Mouse (Mus musculus): ENCODE measurements around the gene Pip4k2a.

Pip4k2a gene

GRCm38 (mm10) chr2:18923806-18924595, 73.9 kb downstream of the Pip4k2a start:
- DNase-seq (ENCODE audit: low read depth) = no peak

GRCm38 (mm10) chr2:18923098-18923649, 74.8 kb downstream of the Pip4k2a start:
- no peak for DNase-seq (ENCODE audit: low read depth)

- DNase-seq (ENCODE audit: low read depth) = no peak
These were observed 76.3 kb downstream of the Pip4k2a start for GRCm38 (mm10) chr2:18921570-18922180.

GRCm38 (mm10) chr2:18920461-18920877, 77.5 kb downstream of the Pip4k2a start:
- no peak for DNase-seq (ENCODE audit: low read depth)

- no peak for DNase-seq (ENCODE audit: low read depth)
These were observed 78.0 kb downstream of the Pip4k2a start for GRCm38 (mm10) chr2:18919797-18920354.

GRCm38 (mm10) chr2:18917838-18918237, 80.1 kb downstream of the Pip4k2a start:
- peak; percentile 46 for DNase-seq (ENCODE audit: low read depth)

- no peak for DNase-seq (ENCODE audit: low read depth)
These were observed 80.6 kb downstream of the Pip4k2a start for GRCm38 (mm10) chr2:18917380-18917750.

GRCm38 (mm10) chr2:18916615-18917379, 81.1 kb downstream of the Pip4k2a start:
- no peak for DNase-seq (ENCODE audit: low read depth)

GRCm38 (mm10) chr2:18916042-18916407, 81.9 kb downstream of the Pip4k2a start:
- no peak for DNase-seq (ENCODE audit: low read depth)

- no peak for DNase-seq (ENCODE audit: low read depth)
These were observed 82.4 kb downstream of the Pip4k2a start for GRCm38 (mm10) chr2:18915372-18916041.

- no peak for DNase-seq (ENCODE audit: low read depth)
These were observed 83.2 kb downstream of the Pip4k2a start for GRCm38 (mm10) chr2:18914750-18915149.

GRCm38 (mm10) chr2:18913642-18914041, 84.3 kb downstream of the Pip4k2a start:
- no peak for DNase-seq (ENCODE audit: low read depth)

- no peak for DNase-seq (ENCODE audit: low read depth)
These were observed 86.5 kb downstream of the Pip4k2a start for GRCm38 (mm10) chr2:18911251-18911934.

GRCm38 (mm10) chr2:18910209-18910608, 87.7 kb downstream of the Pip4k2a start:
- no peak for DNase-seq (ENCODE audit: low read depth)

- DNase-seq (ENCODE audit: low read depth) = no peak
These were observed 88.2 kb downstream of the Pip4k2a start for GRCm38 (mm10) chr2:18909713-18910112.

GRCm38 (mm10) chr2:18907269-18907668, 90.7 kb downstream of the Pip4k2a start:
- DNase-seq (ENCODE audit: low read depth) = no peak

- no peak for DNase-seq (ENCODE audit: low read depth)
These were observed 91.4 kb downstream of the Pip4k2a start for GRCm38 (mm10) chr2:18906421-18907084.

GRCm38 (mm10) chr2:18903301-18904068, 94.4 kb downstream of the Pip4k2a start:
- DNase-seq (ENCODE audit: low read depth) = no peak

- no peak for DNase-seq (ENCODE audit: low read depth)
These were observed 96.8 kb downstream of the Pip4k2a start for GRCm38 (mm10) chr2:18901133-18901532.

GRCm38 (mm10) chr2:18900635-18901034, 97.3 kb downstream of the Pip4k2a start:
- DNase-seq (ENCODE audit: low read depth) = no peak

All from c-Kit-positive CD71-positive TER-119-negative erythroid progenitor cells, embryonic 14.5 days (primary cell).